Mouse (Mus musculus): Measurements from ENCODE around the gene Pex5l. TPM values are rescaled to one million over a fixed set of nuclear protein-coding genes. Genes with fewer than 3 reads are reported as not detected.

Pex5l gene
- total RNA-seq, 4 experiments from 2014 or later, result 1.4 to 4.2 (median 2.2) TPM

DNA sequence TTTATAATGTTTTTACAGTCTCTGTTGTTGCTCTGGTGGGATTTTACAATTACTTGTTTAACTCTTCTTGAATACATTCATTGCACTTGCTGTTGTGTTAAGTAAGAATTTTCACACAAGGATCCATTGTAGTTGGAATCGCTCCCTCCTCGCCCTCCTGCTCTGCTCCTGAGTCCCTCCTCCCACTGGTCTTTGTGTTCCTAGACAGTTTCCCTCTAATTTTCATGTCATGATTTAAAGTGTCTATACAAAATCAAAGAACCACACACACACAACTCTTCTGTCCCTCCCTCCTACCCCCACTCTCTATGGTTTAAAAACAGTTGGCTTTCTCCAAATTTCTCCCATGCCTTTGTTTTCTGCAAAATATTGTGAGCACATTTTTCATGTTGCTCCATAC is 81.6 kb downstream of the Pex5l start:
- DNase-seq, result no peak

DNA sequence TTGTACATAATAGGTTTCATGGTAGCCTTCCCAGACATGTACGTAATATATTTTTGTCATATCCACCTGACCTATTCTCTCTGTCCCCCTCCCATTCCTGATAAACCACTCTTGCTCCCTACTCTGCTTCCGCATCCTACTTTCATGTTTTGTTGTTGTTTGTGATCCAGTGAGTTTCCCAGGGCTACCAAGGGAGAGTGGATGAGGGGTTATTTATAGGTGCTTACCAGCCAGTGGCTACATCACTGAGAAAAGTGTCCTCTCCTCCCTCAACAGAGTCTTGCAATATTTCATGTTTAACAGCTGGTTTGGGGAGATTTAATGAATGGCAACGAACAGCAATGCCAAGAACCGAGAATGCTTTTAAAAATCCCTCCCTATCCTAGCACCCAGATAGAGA is 82.0 kb downstream of the Pex5l start:
- no peak for DNase-seq

DNA sequence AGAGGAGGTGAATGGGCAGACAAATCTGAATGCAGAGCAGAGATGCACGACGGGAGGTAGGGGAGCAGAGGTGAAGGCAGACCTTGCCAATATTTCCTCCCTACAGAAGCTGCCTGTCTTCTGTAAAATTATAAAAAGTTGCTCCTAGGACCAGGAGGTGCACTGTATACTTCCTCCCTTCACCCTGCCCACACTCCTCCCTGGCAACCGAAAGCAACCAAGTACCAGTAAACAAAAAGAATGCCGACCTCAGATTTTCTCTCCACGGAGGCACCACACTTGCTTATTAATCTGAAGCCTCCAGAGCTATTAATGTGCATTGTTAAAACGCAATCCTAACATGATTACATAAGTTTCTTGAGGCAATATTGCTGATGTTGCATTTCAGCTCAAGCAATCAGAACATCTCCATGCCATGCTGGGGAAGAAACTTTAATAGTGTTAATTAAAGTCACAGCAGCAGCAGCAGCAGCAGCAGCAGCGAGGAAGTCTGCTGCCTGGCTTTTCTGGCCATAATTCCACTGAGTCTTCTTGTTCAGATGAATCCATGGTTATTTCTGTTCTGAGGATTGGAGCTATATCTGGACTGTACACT is 82.6 kb downstream of the Pex5l start:
- DNase-seq, result no peak

DNA sequence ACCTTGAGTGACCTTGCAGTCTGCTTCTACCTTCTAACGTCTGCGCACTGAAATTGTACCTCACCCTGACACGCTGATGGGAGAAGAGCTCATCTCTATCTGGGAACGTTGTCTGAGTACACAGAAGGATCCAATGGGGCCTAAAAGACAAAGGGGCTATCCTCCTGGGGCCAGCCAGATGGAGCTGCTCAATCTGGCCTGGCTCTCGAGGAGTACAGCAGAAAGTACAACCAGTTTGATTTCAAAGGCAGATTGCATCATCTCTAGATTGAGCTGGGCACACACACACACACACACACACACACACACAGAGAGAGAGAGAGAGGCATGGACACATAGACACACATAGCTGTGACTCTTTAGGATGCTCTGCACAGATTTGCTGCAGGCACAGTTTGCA is 94.7 kb downstream of the Pex5l start:
- no peak for DNase-seq

DNA sequence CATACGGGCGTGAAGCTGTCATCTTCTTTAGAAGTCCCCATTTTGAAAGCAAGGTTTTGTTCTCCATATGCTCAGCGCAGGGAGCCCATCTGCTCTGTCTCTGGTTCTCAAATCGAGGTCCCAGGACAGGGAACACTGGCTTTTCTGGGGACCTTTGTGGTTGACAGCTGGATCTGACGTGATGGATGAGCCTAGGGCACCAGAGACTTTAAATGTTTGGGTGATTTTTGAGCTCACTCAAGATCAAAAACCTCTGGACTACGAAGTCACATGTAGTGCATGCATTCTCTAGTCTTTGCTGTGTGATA is 98.3 kb downstream of the Pex5l start:
- DNase-seq, result no peak

DNA sequence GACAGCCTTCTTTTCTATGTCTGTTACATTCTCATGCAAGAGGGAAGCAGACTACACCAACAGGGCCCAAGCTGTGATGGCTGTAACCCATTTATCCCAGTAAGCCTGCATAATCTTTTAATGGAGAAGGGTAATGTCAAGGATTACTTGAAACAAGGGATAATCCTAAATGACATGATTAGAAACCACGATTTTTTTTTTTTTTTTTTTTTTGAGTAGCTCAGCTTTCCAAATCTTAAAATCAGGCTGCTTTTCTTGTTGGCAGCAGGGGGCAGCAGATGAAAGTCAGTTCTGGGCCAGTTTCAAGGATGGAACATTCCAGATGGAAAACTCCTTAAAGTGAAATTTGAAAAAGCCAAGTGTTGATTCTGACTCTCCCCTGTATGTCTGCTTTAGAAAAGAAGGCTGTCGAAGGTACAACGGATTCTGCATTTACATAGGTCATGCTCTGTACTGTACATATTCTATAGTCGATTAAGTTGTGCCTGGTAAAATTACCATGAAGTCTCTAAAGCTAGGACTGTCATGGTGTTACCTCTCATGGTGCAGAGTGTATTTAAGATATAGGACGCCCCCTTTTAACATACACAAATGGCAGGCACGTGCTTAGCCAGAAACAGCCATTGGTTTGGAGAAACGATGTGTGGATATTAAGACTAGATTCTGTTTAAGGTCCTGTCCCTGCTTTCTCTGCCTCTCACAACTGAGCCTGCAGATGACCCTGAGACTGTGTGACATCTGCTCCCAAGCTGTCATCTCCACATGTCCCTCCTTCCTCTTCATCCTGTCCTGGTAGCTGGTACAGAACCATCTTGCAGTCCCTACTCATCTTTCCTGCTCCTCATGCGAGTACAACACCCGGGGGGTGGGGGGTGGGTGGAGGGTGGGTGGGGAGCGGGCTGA is 98.9 kb downstream of the Pex5l start:
- no peak for DNase-seq

DNA sequence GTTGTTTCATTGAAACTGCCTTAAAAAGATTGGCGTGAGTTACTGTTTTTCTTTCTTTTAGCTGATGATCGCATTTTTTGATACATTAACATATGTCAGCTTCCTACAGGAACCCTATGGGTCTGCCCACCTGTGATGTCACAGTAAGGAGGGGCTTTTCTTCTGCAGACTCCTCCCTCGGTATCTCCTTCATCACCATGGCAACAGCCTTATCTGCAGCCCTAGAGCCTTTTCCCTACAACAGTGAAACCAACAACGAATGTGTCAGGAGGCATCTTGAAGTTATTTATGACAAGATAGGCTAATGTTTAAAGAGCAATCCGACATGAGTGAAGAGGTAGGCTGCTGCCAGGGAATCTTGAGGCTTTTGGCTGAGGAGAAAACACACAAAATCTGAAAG is 118.5 kb downstream of the Pex5l start:
- no peak for DNase-seq

DNA sequence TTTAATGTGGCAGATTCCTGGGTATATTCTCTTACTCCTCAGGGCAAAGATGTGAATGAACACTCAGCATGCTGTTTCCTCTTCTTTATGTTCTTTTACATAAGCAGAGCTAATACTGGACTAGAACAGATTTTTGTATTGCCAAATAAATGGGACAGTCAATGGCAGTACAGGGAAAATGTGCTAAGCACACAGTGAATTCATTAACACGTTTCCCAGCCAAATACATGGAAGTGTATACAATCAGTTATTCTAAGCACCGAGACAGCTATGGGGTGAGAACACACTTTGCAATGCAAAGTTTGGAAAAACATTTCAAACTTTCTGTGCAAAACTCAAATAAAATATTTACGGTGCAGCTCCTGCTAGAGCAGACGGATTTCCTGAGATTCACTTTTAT is 139.1 kb downstream of the Pex5l start:
- DNase-seq, result no peak

DNA sequence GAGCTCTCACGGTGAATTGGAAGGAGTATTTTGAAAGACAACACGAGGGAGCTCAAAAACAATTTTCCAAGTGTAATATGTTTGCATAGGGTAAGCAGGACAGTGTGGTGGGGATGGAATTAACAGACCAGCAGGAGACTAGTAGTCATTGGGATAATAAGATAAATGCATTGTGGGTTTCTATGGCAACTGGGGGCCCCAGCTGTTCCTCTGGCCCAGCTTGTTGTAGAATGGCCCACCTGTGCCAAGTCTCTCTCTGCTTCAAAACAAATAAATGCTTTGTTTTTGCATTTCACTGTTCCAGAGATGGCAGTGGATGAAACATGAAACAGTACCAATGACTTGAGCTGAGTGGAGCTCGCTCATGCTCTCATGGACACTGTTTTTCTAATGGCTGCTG is 141.3 kb downstream of the Pex5l start:
- no peak for DNase-seq

DNA sequence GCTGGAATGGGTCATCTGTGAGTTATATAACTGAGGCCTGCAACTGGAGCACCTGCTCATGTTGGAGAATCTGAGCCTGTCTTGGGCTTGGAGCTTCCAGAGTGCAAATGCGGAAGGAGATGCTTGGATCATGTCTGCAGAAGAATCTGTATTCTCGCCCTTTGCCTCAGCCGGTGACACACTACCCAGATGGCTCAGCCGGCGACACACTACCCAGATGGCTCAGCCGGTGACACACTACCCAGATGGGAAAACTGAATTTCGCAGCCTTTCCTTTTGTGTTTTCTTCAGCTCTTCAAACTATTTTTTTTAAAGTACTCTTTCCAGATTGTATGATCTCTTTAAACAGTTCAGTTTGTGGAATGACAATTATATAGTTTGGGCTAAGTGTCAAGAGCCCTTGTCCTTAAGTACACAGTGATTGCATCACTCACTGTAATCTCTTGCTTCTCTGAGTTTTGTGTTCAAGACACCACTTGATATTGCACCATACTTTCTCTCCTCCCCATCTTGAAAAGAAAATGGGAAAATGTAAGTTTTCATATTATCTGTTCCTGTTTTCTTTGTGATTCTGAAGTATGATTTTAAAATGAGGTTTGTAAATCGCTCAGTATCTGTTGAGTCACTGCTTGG is 142.5 kb downstream of the Pex5l start:
- no peak for DNase-seq

DNA sequence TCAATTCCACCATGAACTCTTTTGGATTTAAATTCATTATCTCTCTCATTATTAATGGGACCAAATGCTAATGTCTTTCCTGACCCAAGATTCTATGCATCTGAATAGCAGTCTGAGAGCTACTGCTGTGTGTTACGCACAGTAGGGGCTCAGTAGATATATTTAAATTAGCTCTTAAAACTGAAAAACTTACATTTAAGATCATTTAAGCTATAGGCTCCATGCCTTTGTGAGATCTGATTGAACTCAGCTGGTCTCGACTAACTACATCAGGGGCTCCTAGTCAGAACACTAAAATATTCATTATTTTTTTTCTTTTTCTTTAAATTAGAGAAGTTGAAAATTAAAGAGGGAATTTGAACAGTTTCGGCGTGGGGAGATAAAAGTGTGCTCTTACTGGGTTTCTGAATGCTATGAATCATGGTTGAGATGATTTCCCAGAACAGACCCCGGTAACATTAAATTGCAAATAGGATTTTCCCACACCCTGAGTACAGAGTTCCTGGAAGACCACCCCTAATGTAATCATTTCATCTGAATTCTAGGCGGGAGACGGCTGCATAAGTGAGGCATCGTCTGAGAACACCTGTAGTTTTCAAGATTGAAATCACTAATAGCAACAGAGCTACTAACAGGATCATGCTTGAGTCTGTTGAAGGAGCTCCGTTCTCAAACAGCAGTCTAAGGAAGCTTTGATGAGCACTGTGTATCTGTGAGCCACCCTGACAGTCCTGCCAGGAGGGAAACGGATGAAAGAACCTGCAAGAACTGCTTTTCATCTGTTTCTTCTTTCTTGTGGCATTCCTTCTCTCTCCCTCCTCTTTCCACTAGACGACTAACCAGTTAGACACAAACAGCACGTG is 151.1 kb downstream of the Pex5l start:
- DNase-seq, result no peak

DNA sequence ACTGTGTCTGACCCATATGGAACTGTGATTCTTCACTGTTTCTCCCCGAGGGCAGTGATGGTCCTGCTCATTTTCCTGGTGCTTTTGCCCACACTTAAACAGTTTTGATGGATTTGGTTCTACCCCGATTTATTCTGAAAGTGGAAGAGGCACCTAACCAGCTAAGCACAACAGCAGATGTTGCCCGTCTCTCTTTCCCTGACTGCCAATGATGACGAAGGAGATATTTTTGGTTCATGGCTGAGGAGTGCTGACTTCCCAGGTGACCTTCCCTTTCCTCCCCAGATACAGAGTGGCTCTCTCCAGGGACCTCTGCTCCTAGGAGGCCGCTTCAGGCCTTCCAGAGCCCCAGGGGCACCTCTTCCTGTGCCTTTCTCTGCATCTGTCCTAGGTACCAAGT is 155.2 kb downstream of the Pex5l start:
- DNase-seq, result no peak

DNA sequence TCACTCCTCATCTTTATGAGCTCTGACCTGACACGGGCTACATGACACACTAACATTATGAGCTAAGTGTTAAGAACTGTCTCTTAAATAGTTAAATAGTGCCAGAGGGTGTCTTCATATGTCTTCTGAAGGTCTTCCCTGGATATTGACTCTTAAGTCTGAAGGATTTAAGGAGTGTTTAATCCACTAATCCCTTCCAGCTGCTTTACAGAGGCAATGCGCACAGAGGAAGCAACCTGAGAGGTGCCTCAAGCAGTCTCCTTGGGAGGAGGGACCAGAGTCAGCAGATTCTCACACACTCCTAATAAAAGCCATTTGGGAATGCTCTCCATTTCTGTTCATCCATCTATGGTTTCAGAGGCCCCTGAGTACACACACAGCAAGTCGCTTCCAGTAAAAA is 157.9 kb downstream of the Pex5l start:
- no peak for DNase-seq

DNA sequence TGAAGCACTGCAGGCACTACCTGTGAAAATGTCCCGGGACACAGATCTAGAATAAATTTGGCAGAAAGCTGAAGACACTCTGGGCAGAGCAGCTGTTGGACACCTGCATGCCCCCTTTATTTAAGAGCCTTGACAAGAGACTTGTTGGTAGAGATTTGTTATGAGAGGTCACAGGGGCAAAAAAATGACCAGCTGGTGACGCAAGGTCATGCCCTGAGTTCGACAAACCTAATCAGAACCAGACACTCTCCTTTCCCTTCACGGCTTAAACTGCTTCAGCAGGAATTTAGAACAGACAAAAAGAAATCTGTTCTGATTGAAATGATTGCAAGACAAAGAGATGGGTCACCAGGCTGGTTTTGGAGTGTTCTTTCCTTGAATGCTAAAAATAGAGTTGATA is 163.1 kb downstream of the Pex5l start:
- DNase-seq, result no peak

DNA sequence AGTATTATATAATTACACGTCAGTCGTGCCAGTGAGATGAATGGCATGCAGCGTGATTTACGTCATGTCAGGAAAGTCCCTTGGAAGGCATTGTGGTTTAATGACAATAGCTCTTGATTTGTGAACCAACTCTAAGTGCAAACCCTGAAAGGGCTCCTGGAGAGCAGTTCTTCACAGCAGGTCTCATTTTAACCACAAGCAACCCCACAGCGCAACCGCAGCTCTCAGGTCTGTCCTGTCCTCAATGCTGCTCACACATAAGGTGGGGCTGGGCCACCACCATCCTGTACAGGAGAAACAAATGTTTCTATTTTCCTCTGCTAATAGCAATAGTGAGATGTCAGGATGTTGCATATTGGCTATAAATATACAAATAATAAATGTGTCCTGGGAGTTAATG is 163.8 kb downstream of the Pex5l start:
- no peak for DNase-seq

DNA sequence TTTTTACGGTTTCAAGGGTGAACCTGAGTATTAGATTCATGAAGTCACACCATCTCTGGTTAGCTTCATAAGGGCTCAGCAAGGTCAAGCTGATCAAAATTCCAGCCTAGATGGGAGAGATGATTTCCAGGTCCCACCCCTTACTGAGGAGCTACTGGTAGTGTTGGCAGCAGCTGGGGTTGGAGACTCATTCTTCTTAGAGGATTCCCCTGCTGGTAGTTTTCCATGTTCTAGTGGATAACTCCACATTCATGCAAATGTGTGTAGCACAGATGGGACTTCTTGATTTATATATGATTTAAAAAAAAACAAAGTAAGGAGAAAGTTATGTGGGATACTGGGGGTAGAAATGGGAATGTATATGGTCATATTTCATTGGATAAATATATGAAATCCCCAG is 172.8 kb downstream of the Pex5l start:
- no peak for DNase-seq

DNA sequence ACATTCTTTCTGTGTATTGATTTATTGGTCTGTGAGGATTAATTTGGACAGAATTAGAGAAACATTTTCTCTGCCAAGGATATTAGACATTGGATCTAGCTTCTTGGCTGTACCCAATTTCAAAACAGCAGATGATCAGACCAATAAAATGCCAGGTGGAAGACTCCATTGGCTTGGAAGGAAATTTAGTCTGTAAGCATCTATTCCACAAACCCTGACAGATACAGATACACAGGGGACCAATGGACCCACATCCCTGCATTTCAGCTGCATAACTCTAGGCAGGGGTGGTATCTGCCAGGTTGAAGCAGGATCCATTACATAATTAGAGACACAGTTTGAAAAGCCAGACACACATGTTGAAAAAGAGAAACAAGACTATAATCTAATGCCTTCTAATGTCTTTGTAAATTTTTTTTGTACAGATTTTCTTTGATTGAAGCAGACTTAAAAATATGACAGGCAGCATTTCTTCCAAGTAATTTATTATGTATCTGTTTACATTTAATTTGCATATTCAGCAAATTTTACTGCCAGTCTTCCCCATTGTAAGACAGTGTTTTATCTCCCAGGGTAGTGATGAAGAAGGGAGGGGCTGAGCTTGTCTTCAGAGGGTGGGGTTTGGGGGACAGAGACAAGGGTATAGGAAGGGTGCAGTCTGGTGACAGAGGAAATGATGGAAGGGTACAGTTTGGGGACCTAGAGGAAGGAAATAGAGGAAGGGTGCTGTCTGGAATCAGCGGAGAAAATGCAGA is 174.2 kb downstream of the Pex5l start:
- no peak for DNase-seq

DNA sequence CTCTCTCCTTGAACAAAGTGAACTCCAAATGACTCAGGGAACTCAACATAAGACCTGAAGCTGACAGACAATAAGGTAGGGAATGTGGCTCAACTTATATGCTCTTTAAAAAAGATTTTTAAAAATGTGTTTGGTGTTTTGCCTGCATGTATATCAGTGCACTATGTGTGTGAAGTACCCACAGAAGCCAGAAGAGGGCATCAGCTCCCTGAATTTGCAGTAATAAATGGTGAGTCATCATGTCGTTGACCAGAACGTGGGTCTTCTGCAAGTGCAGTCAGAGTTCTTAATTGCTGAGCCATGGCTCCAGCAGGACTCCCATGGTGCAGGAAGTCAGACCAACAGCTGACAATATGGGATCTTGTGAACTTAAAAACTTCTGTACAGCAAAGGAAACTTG is 177.5 kb downstream of the Pex5l start:
- DNase-seq, result no peak

DNA sequence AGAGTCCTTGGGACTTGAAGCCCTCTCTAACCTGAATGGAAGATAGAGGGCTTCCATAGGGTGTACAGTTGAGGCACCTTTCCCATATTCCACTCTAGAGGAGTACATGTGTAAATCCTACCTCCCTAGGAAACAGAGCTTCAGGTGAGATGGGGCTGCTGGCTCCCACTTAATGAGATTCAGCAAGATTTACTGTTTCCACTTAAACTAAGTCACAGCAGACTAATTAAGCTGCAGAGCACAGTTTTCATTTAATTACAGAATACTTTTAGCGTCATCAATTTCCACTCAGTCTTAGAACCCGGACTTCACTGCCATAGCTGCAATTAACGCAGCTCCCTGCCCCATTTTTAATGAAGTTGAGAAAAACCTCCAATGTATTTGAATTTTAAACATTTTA is 181.6 kb downstream of the Pex5l start:
- DNase-seq, result no peak

DNA sequence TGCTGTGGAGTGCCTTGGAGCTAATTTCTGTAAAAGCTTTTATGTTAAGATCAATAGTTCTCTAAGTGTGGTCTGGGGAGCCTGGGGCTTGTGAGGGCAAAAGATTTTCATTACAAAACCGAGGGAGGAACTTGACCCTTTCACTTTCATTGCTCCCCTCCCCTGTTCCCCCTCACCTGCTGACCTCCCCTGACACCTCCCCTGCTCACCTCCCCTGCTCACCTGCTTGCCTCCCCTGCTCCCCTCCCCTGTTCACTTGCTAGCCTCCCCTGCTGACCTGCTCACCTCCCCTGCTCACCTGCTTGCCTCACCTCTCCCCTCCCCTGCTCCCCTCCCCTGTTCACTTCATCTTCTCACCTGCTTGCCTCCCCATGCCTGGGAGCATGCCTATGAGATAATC is 191.7 kb downstream of the Pex5l start:
- DNase-seq, result no peak

DNA sequence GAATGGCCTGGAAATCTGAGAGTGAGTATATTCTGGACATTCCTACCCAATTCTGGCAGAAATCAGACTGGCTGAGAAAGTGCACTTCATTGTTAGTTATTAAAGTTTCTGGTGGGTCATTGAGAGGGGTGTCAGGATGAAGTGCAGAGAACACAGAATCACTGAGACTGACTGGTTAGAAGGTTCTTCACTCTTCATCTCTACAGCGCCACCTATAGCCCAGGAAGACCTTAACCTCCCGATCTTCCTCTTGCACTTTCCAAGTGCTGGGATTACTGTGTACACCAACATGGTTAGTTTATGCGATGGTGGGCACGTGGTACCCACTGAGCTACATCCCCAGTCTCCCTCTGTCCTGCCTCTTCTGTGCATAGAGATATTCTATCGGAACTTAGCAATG is 195.6 kb downstream of the Pex5l start:
- DNase-seq, result no peak

DNA sequence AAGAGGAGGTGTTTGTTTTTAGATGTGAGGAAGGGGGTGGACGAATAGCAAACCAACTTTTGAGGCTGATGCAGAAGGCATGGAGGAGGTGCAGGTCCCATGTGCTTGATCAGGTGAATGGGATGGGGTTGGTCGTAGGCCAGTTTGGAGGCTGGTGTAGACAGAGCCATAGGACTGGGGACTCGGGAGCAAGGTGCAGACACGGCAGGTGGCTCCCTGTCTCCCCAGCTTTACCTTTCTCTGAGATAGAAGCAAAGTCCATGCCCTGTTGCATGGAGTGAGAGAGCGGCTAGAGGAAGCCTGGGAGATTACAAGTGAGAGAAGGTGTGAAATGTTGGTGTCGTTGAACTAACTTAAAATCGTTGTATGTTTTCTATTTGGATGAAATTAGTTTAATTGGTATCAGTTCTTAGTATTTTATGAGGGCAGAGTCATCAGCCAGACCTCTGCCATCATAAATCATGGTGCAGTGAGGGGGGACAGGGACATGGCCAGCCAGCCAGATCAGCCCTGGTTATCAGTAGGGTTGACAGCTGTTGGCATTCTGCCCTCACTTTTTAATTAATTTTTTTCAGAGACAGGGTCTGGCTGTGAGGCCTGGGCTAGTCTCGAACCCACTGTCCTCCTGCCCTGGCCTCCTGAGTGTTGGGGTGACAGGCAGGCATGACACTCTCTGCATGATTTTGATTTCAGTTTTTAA is 203.1 kb downstream of the Pex5l start:
- no peak for DNase-seq
